Mouse (Mus musculus) ES-E14 (cell line): ENCODE results near the gene Asb6. TPM values are rescaled to one million over a fixed set of nuclear protein-coding genes. Genes with fewer than 3 reads are reported as not detected.

Experiments used
- DNase-seq: peaks from one replicate; pipeline ENCODE4 v3.0.0-alpha.2; 2013; ENCODE audit warnings: low read depth, low spot score
- H3K27ac ChIP-seq: 2 replicates; pipeline ENCODE4 v1.5.1; 2012; ENCODE audit warnings: low read depth, mild to moderate bottlenecking, low read length, moderate library complexity, mixed read lengths; ENCODE audit not compliant: poor library complexity, insufficient read depth, severe bottlenecking
- H3K36me3 ChIP-seq: 2 replicates; pipeline ENCODE4 v1.6.1; 2012; ENCODE audit warnings: mild to moderate bottlenecking, low read length, moderate library complexity, mixed read lengths; ENCODE audit not compliant: control insufficient read depth, poor library complexity, insufficient read depth, severe bottlenecking
- H3K4me1 ChIP-seq, 2 experiments: fragments of 150-350 bp in 1 of 2; sonication (generic) in 1 of 2; 2 replicates each; pipeline ENCODE4 v1.6.1; 2012; ENCODE audit warnings: low read length in 2 of 2, mild to moderate bottlenecking in 1 of 2, mixed read lengths in 1 of 2; ENCODE audit not compliant: control insufficient read depth in 2 of 2, insufficient read depth in 2 of 2, poor library complexity in 1 of 2
- H3K4me3 ChIP-seq, 2 experiments: fragments of 150-350 bp in 1 of 2; sonication (generic) in 1 of 2; 2 replicates each; pipeline ENCODE4 v1.5.1; 2012; ENCODE audit warnings: low read length in 2 of 2, low read depth in 1 of 2, mild to moderate bottlenecking in 1 of 2, mixed read lengths in 1 of 2; ENCODE audit not compliant: insufficient read depth in 1 of 2, poor library complexity in 1 of 2, severe bottlenecking in 1 of 2
- H3K9ac ChIP-seq: 2 replicates; pipeline ENCODE4 v1.6.1; 2012; ENCODE audit warnings: low read depth, mild to moderate bottlenecking, low read length, mixed read lengths; ENCODE audit not compliant: poor library complexity, insufficient read depth, severe bottlenecking
- H3K9me3 ChIP-seq: fragments of 150-350 bp; sonication (generic); 2 replicates; pipeline ENCODE4 v1.6.1; 2012; ENCODE audit warnings: low read depth, mild to moderate bottlenecking, low read length; ENCODE audit not compliant: control insufficient read depth, insufficient read depth
- CHD2 ChIP-seq: IDR thresholded peaks from 2 replicates; pipeline ENCODE4 v1.6.1; 2014; ENCODE audit warnings: mild to moderate bottlenecking, low read depth, low read length, inconsistent platforms
- HCFC1 ChIP-seq: IDR thresholded peaks from 2 replicates; pipeline ENCODE4 v1.6.1; 2012; ENCODE audit warnings: low read length, inconsistent platforms, borderline replicate concordance; ENCODE audit not compliant: insufficient read depth
- MAFK ChIP-seq: IDR thresholded peaks from 2 replicates; pipeline ENCODE4 v1.6.1; 2014; ENCODE audit warnings: mild to moderate bottlenecking, low read depth, low read length, inconsistent platforms; ENCODE audit not compliant: insufficient read depth
- ZC3H11A ChIP-seq: IDR thresholded peaks from 2 replicates; pipeline ENCODE4 v1.6.1; 2012; ENCODE audit warnings: low read depth, mild to moderate bottlenecking, inconsistent platforms, low read length, borderline replicate concordance
- ZNF384 ChIP-seq: IDR thresholded peaks from 2 replicates; pipeline ENCODE4 v1.6.1; 2012; ENCODE audit warnings: low read depth, low read length, inconsistent platforms
- in situ Hi-C, 2 experiments: fragments of 600-800 bp; cut with MboI; formaldehyde crosslinking; loops; one replicate each; pipeline ENCODE4 v1.15.1; 2025; ENCODE audit warnings: low sequenced_read_pairs in 2 of 2, inconsistent platforms in 1 of 2; ENCODE audit not compliant: unreplicated experiment in 2 of 2
- total RNA-seq: library from RNA; depleted of rRNA; stranded (reverse); fragments of 300-350 nt; gene quantifications from 2 replicates; pipeline ENCODE4 v1.2.3, GENCODE M21; 2012

The Asb6 gene
- total RNA-seq, 1 experiment = 73.6 TPM

GRCm38 (mm10) chr2:30845152-30846070, 15.3 kb upstream of the Asb6 start:
- peaks cover 2 to 3% of the 10 kb centered on the region in 2 experiments; a peak in 1 of 4 replicates for H3K4me1 ChIP-seq
- in situ Hi-C loops = no loop called here
- peak overlapping the region; percentile 63 for H3K9ac ChIP-seq
- no peak overlapping the region for H3K27ac ChIP-seq
- DNase-seq = no peak
- H3K9me3 ChIP-seq = no peaks in the 10 kb centered on the region
- H3K4me3 ChIP-seq = peak overlapping the region; percentile 65 to 77
- no peak for TF ChIP-seq ZNF384
- TF ChIP-seq CHD2 = no peak
- TF ChIP-seq HCFC1 = no peak
- TF ChIP-seq MAFK = no peak
- TF ChIP-seq ZC3H11A = no peak
- no peaks in the 10 kb centered on the region for H3K36me3 ChIP-seq

- Histone ChIP-seq H3K9ac (no peak overlapping the region), H3K4me3 (no peak overlapping the region), H3K9me3 (no peaks in the 10 kb centered on the region), H3K36me3 (no peaks in the 10 kb centered on the region), H3K27ac (no peak overlapping the region; the same call in 1 of the 2 replicates), H3K4me1 (peaks cover 2 to 3% of the 10 kb centered on the region in 2 experiments; a peak in 1 of 4 replicates)
- in situ Hi-C loops = no loop called here
- no peak for DNase-seq
- TF ChIP-seq MAFK = no peak
- TF ChIP-seq CHD2 = no peak
- no peak for TF ChIP-seq ZC3H11A
- no peak for TF ChIP-seq ZNF384
Observed at GRCm38 (mm10) chr2:30842615-30843014, 12.5 kb upstream of the Asb6 start.

DNA sequence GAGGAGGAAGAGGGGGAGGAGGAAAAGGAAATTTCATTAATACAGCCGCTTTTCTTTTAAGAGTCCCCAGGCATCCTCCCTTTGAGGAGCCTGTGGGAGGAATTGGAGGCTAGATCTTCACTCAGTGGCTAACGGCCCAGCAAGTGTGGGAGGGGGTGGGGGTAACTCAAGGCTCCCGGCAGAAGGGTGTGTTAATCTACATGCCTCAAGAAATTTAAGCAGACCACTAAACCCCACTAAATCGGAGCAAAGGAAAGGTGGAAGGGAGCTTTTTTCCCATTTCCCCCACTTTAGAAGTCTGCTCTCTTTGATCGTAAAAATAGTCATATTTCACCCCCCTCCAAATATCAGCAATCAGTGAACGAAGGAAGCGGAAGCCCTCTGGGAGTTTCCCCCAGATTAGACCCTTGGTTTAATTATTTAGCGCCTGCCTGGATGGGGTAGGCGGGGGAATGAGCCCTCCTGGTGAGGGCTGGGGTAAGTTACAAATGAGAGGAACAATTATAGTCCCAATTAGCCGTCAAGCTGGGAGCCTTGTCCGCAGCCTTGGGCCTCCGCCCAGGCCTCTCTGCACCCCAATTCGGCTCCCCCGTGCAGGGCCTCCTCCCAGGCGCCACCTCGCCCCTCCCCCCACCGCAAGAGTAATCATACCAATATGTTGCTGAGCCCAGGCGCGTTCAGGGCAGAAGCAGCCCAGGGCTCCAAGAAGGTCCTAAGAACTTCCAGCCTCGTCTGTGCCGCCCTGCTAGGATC, 6.3 kb upstream of the Asb6 start:
- in situ Hi-C loops = no loop called here
- no peak overlapping the region for H3K9ac ChIP-seq
- H3K4me1 ChIP-seq = peaks cover 5 to 18% of the 10 kb centered on the region in 2 experiments
- H3K4me3 ChIP-seq = no peak overlapping the region
- no peak for DNase-seq
- TF ChIP-seq ZC3H11A = no peak
- H3K9me3 ChIP-seq = no peaks in the 10 kb centered on the region
- no peak overlapping the region for H3K27ac ChIP-seq
- H3K36me3 ChIP-seq = no peaks in the 10 kb centered on the region

- Histone ChIP-seq H3K4me1 (peaks cover 5 to 18% of the 10 kb centered on the region in 2 experiments), H3K27ac (no peak within 1 kb of the TSS), H3K9ac (no peak within 1 kb of the TSS), H3K4me3 (no peak within 1 kb of the TSS), H3K36me3 (no peaks in the 10 kb centered on the region), H3K9me3 (no peaks in the 10 kb centered on the region)
- no peak for DNase-seq
- in situ Hi-C loops = no loop called here
- TF ChIP-seq MAFK = no peak
- no peak for TF ChIP-seq CHD2
- TF ChIP-seq ZC3H11A = no peak
- no peak for TF ChIP-seq HCFC1
- no peak for TF ChIP-seq ZNF384
Observed at GRCm38 (mm10) chr2:30834373-30835022, 4.4 kb upstream of the Asb6 start, which contains the start of gene Prrx2. Prrx2 (plus strand) TSS chr2:30834972.
